Mouse (Mus musculus) spleen, postnatal 36 days (tissue): Measurements from ENCODE around the gene Olfr135.

ENCODE experiments used
- DNase-seq, 2 experiments: peaks; one replicate each; pipeline ENCODE4 v3.0.0; 2022; ENCODE audit warnings: low spot score in 2 of 2, mixed read lengths in 1 of 2

Gene Olfr135

DNA sequence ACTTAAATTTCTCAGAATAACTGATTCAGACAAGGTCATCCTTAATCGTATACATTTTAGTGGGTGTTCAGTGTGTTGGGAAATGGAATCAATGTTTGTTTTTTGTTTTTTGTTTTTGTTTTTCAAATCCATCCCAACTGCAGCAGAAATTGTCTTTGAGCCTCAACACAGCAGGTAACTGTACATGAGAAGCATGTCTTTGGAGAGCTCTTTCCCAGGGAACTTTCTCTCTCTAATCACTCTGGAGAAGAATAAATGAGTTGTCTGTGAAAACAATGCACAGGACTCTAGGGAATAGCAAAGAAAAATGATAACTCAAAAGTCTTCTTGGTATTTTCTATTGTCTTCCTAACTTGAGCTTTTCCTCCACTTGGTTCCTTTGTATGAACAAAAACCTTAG, at the start of gene Olfr135:
TSS of gene Olfr135 (plus strand) at position 301 of the 400 bp plus-strand sequence.
- no peak for DNase-seq

DNA sequence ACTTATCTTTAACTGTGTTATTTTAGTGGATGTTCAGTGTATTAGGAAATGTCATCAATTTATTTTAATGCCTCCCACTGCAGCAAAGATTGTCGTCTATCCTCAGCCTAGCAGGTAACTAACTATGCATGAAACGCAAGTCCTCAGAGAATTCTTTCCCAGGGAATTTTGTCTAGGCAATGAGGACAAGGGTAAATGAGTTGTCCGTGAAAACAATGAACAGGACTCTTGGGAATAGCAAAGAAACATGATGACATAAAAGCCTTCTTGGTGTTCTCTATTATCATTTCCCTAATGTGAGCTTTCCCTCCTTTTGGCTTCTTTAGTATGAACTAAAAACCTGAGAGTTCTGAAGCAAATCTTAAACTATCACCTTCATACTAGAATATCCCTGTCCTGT, 33.0 kb upstream of the Olfr135 start, which contains the start of gene Olfr134:
TSS of gene Olfr134 (plus strand) at position 301 of the 400 bp plus-strand sequence.
- no peak for DNase-seq
